ENCODE assay signal across 13 mouse cellular contexts in genomic region chr10:7581401-7581800, GRCm38 (mm10).
"Had no signal": no experiment of that assay in that cellular context is flagged by ENCODE, and none has a peak within 500 bp of the region (broad histone marks: within the 10 kb centered on the region; RNA-seq: fewer than 3 reads in every experiment).

No protein-coding gene starts in this region.

- ATAC-seq: liver, embryonic 12.5 days had no signal

- DNase-seq: gastrocnemius, postnatal 14 days; gastrocnemius, postnatal 36 days; heart, adult 11 months; heart, adult 2 months; heart, postnatal 14 days; heart, postnatal 36 days; kidney, adult 11 months; kidney, adult 2 months; kidney, adult 9 months; kidney, postnatal 14 days; kidney, postnatal 36 days; left cerebral cortex, postnatal 4 days had no signal
